Mouse (Mus musculus) hindbrain, postnatal 0 days (tissue): ENCODE data around the gene Ppp1r9a. TPM values are rescaled to one million over a fixed set of nuclear protein-coding genes. Genes with fewer than 3 reads are reported as not detected.

Source experiments
- ATAC-seq: fragments of 200-750 bp; cut with Nextera tagmentation; 2 replicates; pipeline ENCODE4 v1.8.0; 2017; ENCODE audit warnings: mild to moderate bottlenecking, moderate TSS enrichment, moderate library complexity
- DNase-seq: peaks from one replicate; pipeline ENCODE4 v3.0.0-alpha.2; 2015; ENCODE audit warnings: low spot score
- H3K27ac ChIP-seq: fragments of 300-500 bp; sonication (generic); 2 replicates; pipeline ENCODE4 v1.5.1; 2014; ENCODE audit warnings: mild to moderate bottlenecking
- H3K27me3 ChIP-seq: fragments of 300-500 bp; sonication (generic); 2 replicates; pipeline ENCODE4 v1.6.1; 2014; ENCODE audit warnings: low read length, mixed read lengths; ENCODE audit not compliant: insufficient read depth
- H3K36me3 ChIP-seq: fragments of 300-500 bp; sonication (generic); 2 replicates; pipeline ENCODE4 v1.6.1; 2014; ENCODE audit warnings: low read length, mixed read lengths; ENCODE audit not compliant: insufficient read depth
- H3K4me1 ChIP-seq: fragments of 300-500 bp; sonication (generic); 2 replicates; pipeline ENCODE4 v1.6.1; 2014; ENCODE audit warnings: antibody characterized with exemption, low read length, mixed read lengths; ENCODE audit not compliant: insufficient read depth
- H3K4me2 ChIP-seq: fragments of 300-500 bp; sonication (generic); 2 replicates; pipeline ENCODE4 v1.6.1; 2014; ENCODE audit warnings: low read depth, mild to moderate bottlenecking, low read length, moderate library complexity, mixed read lengths
- H3K4me3 ChIP-seq: fragments of 300-500 bp; sonication (generic); 2 replicates; pipeline ENCODE4 v1.5.1; 2014; ENCODE audit warnings: low read length
- H3K9ac ChIP-seq: fragments of 300-500 bp; sonication (generic); replicated peaks from 2 replicates; pipeline ENCODE4 v1.6.1; 2014; ENCODE audit warnings: mild to moderate bottlenecking, low read length, moderate library complexity, mixed read lengths
- H3K9me3 ChIP-seq: fragments of 300-500 bp; sonication (generic); 2 replicates; pipeline ENCODE4 v1.6.1; 2016; ENCODE audit warnings: low read length, mixed read lengths
- CTCF ChIP-seq: IDR thresholded peaks from 2 replicates; pipeline ENCODE4 v1.5.1; 2016; ENCODE audit warnings: antibody characterized with exemption, control low read depth, low read depth
- WGBS: fragments of 180-500 bp; shearing (Covaris S2); extraction: QIAGEN DNeasy Blood & Tissue Kit; methylation state at CpG from one replicate; pipeline ENCODE4 v1.1.7; 2014; 5-methylcytosine and 5-hydroxymethylcytosine counted together
- polyA plus RNA-seq: library from polyadenylated mRNA; unstranded; fragments of >200 nt; fragmentation: Nextera tagmentation; extraction: Ambion mirVana; gene quantifications from 2 replicates; pipeline ENCODE4 v1.2.1, GENCODE M21; 2015
- total RNA-seq: library from RNA; depleted of rRNA; stranded (reverse); fragments of >200 nt; gene quantifications from 2 replicates; pipeline ENCODE4 v1.2.3, GENCODE M21; 2014

The Ppp1r9a gene
- total and polyA plus RNA-seq, 2 experiments from 2014 or later, result 39.3 to 44.7 TPM

DNA sequence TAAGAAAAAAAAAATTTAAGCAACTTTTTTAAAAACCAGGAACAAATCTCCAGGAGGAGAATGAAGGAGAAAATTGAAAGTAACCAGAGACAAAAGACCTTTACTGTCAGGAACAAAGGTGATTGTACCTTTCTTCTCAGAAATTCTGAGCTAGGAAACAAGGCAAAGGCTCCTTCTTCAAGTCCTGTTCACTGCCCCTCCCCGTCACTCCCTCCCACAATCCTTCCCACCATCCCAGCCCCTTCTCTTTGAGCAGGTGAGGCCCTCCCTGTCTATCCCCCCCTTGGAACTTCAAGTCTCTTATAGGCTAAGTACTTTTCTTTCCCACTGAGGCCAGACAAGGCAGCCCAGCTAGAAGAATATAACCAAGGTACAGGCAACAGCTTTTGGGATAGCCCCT is 117.8 kb downstream of the Ppp1r9a start:
- 95% methylated on average over 1 of the region's 1 CpGs for WGBS
- no peaks in the 10 kb centered on the region for H3K9me3 ChIP-seq

DNA sequence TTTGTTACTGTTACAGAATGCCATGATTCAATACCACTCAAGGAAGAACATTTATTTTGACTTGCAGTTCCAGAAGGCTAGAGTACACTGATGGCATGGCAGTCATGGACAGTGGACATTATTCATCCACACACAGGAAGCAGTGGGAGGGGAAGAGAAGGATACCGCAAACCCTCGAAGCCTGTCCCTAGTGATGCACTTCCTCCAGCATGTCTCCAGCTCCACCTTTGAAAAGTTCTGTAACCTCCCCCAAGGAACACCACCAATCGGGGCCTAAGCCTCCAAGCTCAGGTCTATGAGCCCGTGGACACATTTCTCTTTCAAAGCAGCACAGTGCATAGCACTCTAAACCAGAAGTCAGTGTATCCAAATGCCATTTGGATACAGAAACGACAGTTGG is 120.0 kb downstream of the Ppp1r9a start:
- no peak overlapping the region for H3K9ac ChIP-seq
- WGBS, result 86% methylated on average over 5 of the region's 5 CpGs
- no peak for TF ChIP-seq CTCF
- H3K4me3 ChIP-seq, result no peak overlapping the region
- H3K27me3 ChIP-seq, result no peaks in the 10 kb centered on the region
- no peak overlapping the region for H3K27ac ChIP-seq
- no peaks in the 10 kb centered on the region for H3K9me3 ChIP-seq
- DNase-seq (no peak), ATAC-seq (no peak)
- H3K4me1 ChIP-seq, result 0 out of 2 replicates have a peak, but pooled peaks cover 6% of the 10 kb centered on the region
- H3K4me2 ChIP-seq, result no peak overlapping the region
- H3K36me3 ChIP-seq, result no peaks in the 10 kb centered on the region

More for the DNA sequence above, 117.8 kb downstream of the Ppp1r9a start:
- ATAC-seq, result no peak
- Histone ChIP-seq H3K27ac (no peak overlapping the region), H3K36me3 (no peaks in the 10 kb centered on the region), H3K4me3 (no peak overlapping the region), H3K9ac (no peak overlapping the region), H3K4me2 (no peak overlapping the region), H3K4me1 (no peaks in the 10 kb centered on the region), H3K27me3 (no peaks in the 10 kb centered on the region)
- TF ChIP-seq CTCF, result no peak
- DNase-seq, result no peak

DNA sequence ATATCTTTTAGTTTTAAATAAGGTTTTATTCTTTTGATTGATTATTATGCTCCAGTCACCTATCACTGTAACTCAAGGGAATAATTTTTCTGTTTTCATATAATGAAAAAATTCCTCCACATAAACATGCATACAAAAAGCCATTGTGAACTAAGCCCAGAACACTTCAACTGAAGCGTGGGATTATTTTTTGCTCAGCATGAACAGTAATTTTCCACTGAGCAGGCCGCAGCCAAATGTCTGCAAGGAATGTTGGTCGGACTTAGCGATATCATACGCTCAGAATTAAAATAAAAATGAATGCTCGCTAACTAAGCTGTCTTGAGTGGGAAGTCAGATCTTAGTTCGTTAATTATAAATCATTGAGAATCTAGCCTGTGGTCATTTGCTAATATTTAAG is 122.2 kb downstream of the Ppp1r9a start:
- DNase-seq (no peak), ATAC-seq (no peak)
- Histone ChIP-seq H3K27me3 (no peaks in the 10 kb centered on the region), H3K4me1 (0 out of 2 replicates have a peak, but pooled peaks cover 6% of the 10 kb centered on the region), H3K36me3 (no peaks in the 10 kb centered on the region), H3K27ac (no peak overlapping the region), H3K9me3 (no peaks in the 10 kb centered on the region), H3K9ac (no peak overlapping the region), H3K4me2 (no peak overlapping the region), H3K4me3 (no peak overlapping the region)
- TF ChIP-seq CTCF, result no peak
- 52% methylated on average over 7 of the region's 7 CpGs for WGBS

DNA sequence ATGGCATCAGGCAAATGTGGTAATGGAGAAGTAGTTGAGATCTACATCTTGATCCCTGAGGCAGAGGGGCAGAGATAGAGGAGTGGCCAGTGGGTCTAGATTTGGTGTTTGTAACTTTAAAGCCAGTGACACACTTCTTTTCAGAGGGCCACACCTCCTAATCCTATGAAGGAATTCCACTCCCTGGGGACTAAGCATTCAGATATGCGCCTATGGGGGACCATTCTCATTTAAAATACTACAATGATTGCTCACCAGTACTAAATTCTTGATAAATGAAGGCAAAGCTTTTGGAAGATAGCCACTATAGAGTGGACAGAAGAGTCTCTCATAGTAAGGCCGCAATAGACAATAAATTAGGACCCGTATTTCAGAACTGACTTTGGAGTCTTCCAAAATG is 124.1 kb downstream of the Ppp1r9a start:
- Histone ChIP-seq H3K4me3 (no peak overlapping the region), H3K36me3 (no peaks in the 10 kb centered on the region), H3K9me3 (no peaks in the 10 kb centered on the region), H3K27me3 (no peaks in the 10 kb centered on the region), H3K27ac (no peak overlapping the region), H3K4me1 (0 out of 2 replicates have a peak, but pooled peaks cover 6% of the 10 kb centered on the region), H3K9ac (no peak overlapping the region), H3K4me2 (no peak overlapping the region)
- WGBS, result 42% methylated on average over 3 of the region's 3 CpGs
- DNase-seq (no peak), ATAC-seq (no peak)
- TF ChIP-seq CTCF, result no peak

DNA sequence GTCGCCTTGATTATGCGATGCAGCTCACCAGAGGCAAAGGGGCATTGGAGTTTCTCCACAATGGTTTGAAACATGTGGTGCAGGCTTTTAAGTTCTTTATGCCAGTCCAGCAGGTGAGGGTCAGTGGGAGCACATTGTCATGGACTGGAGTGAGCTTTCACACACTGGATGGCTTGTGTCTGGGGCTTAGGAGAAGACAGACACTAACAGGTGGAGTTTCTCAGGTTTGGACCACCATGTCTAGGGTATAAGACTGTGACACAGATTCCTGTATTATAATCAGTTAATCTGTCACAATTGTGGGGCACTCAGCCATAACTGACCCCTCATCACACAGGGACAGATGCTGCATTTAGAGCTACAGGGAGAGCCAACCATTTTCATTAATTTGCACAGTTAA is 124.5 kb downstream of the Ppp1r9a start:
- 0 out of 2 replicates have a peak, but pooled peaks cover 6% of the 10 kb centered on the region for H3K4me1 ChIP-seq
- DNase-seq (no peak), ATAC-seq (no peak)
- WGBS, result 40% methylated on average over 2 of the region's 2 CpGs
- H3K4me3 ChIP-seq, result no peak overlapping the region
- no peaks in the 10 kb centered on the region for H3K36me3 ChIP-seq
- TF ChIP-seq CTCF, result no peak
- no peak overlapping the region for H3K27ac ChIP-seq
- H3K9me3 ChIP-seq, result no peaks in the 10 kb centered on the region
- no peak overlapping the region for H3K9ac ChIP-seq
- no peaks in the 10 kb centered on the region for H3K27me3 ChIP-seq
- no peak overlapping the region for H3K4me2 ChIP-seq

DNA sequence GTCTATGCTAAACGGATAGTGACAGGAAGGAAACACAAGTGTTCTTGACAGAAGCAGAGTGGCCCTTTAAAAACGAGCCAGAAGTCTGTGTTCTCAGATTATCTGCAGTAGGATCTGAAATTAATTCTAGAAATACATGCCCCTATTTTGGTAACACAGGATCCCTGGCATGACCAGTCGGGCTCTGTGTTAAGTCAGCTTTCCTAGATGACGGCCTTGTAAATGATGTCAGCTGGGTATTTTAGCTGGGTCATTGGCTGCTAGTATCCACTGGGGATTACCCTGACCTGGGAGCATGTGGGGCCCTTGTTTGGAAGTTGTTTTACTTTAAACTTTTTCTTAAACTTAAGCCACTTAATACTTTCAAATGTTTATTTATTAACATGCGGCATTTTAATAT is 125.1 kb downstream of the Ppp1r9a start:
- Histone ChIP-seq H3K4me1 (0 out of 2 replicates have a peak, but pooled peaks cover 6% of the 10 kb centered on the region), H3K9ac (no peak overlapping the region), H3K36me3 (no peaks in the 10 kb centered on the region), H3K27me3 (no peaks in the 10 kb centered on the region), H3K4me3 (no peak overlapping the region), H3K9me3 (no peaks in the 10 kb centered on the region), H3K27ac (no peak overlapping the region), H3K4me2 (no peak overlapping the region)
- ATAC-seq (no peak), DNase-seq (no peak)
- 49% methylated on average over 5 of the region's 5 CpGs for WGBS
- TF ChIP-seq CTCF, result no peak

DNA sequence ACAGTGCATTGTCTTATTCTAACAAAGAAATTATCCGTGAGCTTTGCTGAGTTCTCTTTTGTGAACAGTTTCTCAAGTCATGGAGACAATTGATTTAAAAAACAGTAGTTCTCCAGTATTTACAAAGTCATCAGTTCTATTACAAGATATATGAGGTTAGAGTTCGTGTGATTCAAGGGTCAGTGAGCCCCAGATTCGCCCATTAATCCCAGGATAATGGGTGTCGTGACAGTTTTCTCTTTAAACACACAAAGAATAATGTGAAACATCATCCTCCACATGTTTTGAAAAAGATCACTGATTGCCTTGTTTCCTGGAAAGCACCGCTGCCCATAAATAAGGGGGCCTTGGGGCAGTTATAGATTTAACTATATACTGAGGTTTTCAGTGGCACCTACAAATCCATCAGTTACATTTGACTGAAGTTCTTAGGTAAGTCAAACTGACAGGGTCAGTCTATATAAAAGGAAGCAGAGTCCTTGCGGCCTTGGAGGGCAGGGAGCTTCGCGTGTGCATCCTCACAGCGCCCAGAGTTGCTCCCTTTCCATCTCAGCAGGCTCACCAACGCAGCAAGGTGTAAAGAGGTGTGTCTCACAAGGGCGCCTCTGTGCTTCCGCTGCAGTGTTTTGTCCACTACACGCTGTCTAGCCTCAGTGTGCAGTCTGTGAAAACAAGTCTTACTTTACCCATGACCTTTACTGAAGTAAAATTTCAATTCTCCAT is 126.6 kb downstream of the Ppp1r9a start:
- no peak for TF ChIP-seq CTCF
- Histone ChIP-seq H3K4me3 (no peak overlapping the region), H3K9me3 (no peaks in the 10 kb centered on the region), H3K4me1 (0 out of 2 replicates have a peak, but pooled peaks cover 6% of the 10 kb centered on the region), H3K9ac (no peak overlapping the region), H3K4me2 (no peak overlapping the region), H3K27me3 (no peaks in the 10 kb centered on the region), H3K27ac (no peak overlapping the region), H3K36me3 (no peaks in the 10 kb centered on the region)
- WGBS, result 68% methylated on average over 13 of the region's 13 CpGs
- DNase-seq, result no peak
- no peak for ATAC-seq
